ENCODE assay signal across 19 mouse cellular contexts in genomic region chr5:53401093-53401492, GRCm38 (mm10).
DNase-seq lines count a peak whose midpoint lies in the region; ATAC-seq and TF ChIP-seq lines count a peak whose summit lies in the region.
"Had no signal": no experiment of that assay in that cellular context is flagged by ENCODE, and none has a peak within 500 bp of the region (broad histone marks: within the 10 kb centered on the region; RNA-seq: fewer than 3 reads in every experiment).

No protein-coding gene starts in this region.

- TF ChIP-seq CTCF in hindbrain, postnatal 0 days (IDR thresholded peaks at IDR 0.05; ENCODE audit: low read depth): no peak

- H3K4me2 ChIP-seq in hindbrain, postnatal 0 days (ENCODE audit: low read depth, low read length): no peak overlapping the region
- H3K4me2 ChIP-seq in neural tube, embryonic 15.5 days: no peak overlapping the region
- H3K4me2 ChIP-seq: forebrain, embryonic 13.5 days; heart, embryonic 15.5 days; hindbrain, embryonic 12.5 days; limb, embryonic 12.5 days had no signal

- peak; percentile 71 for ATAC-seq in granulocyte monocyte progenitor cell, adult 5-6 weeks (replicated peaks; ENCODE audit: poor library complexity, severe bottlenecking)
- peak; percentile 67 for ATAC-seq in megakaryocyte progenitor cell, adult 5-6 weeks (replicated peaks; ENCODE audit: poor library complexity)
- no peak for ATAC-seq in hindbrain, postnatal 0 days
- ATAC-seq in neural tube, embryonic 15.5 days (ENCODE audit: low FRiP score): no peak
- ATAC-seq: forebrain, embryonic 13.5 days; intestine, postnatal 0 days had no signal

- intact Hi-C loops in gastrocnemius, postnatal 36 days (cut with DNase I): no loop called here

- 70% methylated on average over 4 of the region's 4 CpGs for WGBS in hindbrain, postnatal 0 days
- WGBS in neural tube, embryonic 15.5 days: 80% methylated on average over 4 of the region's 4 CpGs

- peak; percentile 34 for DNase-seq in gastrocnemius, adult 18-20 months (ENCODE audit: low spot score)
- DNase-seq in gastrocnemius, postnatal 36 days: no peak
- DNase-seq in CD4-positive helper T cell, adult 2 months (ENCODE audit: low read depth, low spot score): peak; percentile 84
- no peak for DNase-seq in hindbrain, postnatal 0 days (ENCODE audit: low spot score)
- DNase-seq in T-cell, adult 2 months (ENCODE audit: low spot score): no peak
- DNase-seq: cerebellum, postnatal 14 days; midbrain, embryonic 14.5 days; right cerebral cortex, postnatal 14 days; thymus, postnatal 14 days had no signal

- H3K36me3 ChIP-seq in hindbrain, postnatal 0 days (ENCODE audit: insufficient read depth, low read length): no peaks in the 10 kb centered on the region
- no peaks in the 10 kb centered on the region for H3K36me3 ChIP-seq in neural tube, embryonic 15.5 days
- H3K36me3 ChIP-seq: heart, embryonic 15.5 days; hindbrain, embryonic 12.5 days; limb, embryonic 12.5 days had no signal

- no peak overlapping the region for H3K4me3 ChIP-seq in hindbrain, postnatal 0 days (ENCODE audit: low read length)
- H3K4me3 ChIP-seq in neural tube, embryonic 15.5 days (replicated peaks): no peak overlapping the region
- H3K4me3 ChIP-seq: forebrain, embryonic 13.5 days; heart, adult 2 months; heart, embryonic 15.5 days; hindbrain, embryonic 12.5 days; limb, embryonic 12.5 days had no signal

- H3K27ac ChIP-seq in hindbrain, postnatal 0 days: no peak overlapping the region
- no peak overlapping the region for H3K27ac ChIP-seq in neural tube, embryonic 15.5 days (replicated peaks)
- H3K27ac ChIP-seq: forebrain, embryonic 13.5 days; heart, adult 2 months; heart, embryonic 15.5 days; hindbrain, embryonic 12.5 days; limb, embryonic 12.5 days; liver, embryonic 14.5 days had no signal

- no peak overlapping the region for H3K9ac ChIP-seq in hindbrain, postnatal 0 days (replicated peaks; ENCODE audit: low read length)
- no peak overlapping the region for H3K9ac ChIP-seq in neural tube, embryonic 15.5 days (replicated peaks)
- H3K9ac ChIP-seq: forebrain, embryonic 13.5 days; heart, embryonic 15.5 days; hindbrain, embryonic 12.5 days; limb, embryonic 12.5 days; liver, embryonic 14.5 days had no signal

- no peaks in the 10 kb centered on the region for H3K9me3 ChIP-seq in hindbrain, postnatal 0 days (ENCODE audit: low read length)
- H3K9me3 ChIP-seq in neural tube, embryonic 15.5 days (replicated peaks): no peaks in the 10 kb centered on the region
- H3K9me3 ChIP-seq: forebrain, embryonic 13.5 days; heart, embryonic 15.5 days; hindbrain, embryonic 12.5 days; limb, embryonic 12.5 days had no signal

- no peaks in the 10 kb centered on the region for H3K27me3 ChIP-seq in hindbrain, postnatal 0 days (ENCODE audit: insufficient read depth, low read length)
- H3K27me3 ChIP-seq in neural tube, embryonic 15.5 days (replicated peaks): no peaks in the 10 kb centered on the region
- H3K27me3 ChIP-seq: forebrain, embryonic 13.5 days; heart, embryonic 15.5 days; hindbrain, embryonic 12.5 days; limb, embryonic 12.5 days had no signal

- no peaks in the 10 kb centered on the region for H3K4me1 ChIP-seq in hindbrain, postnatal 0 days (ENCODE audit: insufficient read depth, low read length)
- H3K4me1 ChIP-seq in neural tube, embryonic 15.5 days: no peaks in the 10 kb centered on the region
- H3K4me1 ChIP-seq: forebrain, embryonic 13.5 days; heart, embryonic 15.5 days; hindbrain, embryonic 12.5 days; limb, embryonic 12.5 days had no signal

Comparison
In these comparisons a context has a peak if more than half of its experiments do, and no peak if none do; other contexts are left out.
1. DNase-seq: peak in gastrocnemius, adult 18-20 months (single experiment) and CD4-positive helper T cell, adult 2 months (single experiment); none in gastrocnemius, postnatal 36 days (0 of 2), hindbrain, postnatal 0 days (single experiment) and T-cell, adult 2 months (single experiment).
2. ATAC-seq: peak in granulocyte monocyte progenitor cell, adult 5-6 weeks (single experiment) and megakaryocyte progenitor cell, adult 5-6 weeks (single experiment); none in hindbrain, postnatal 0 days (single experiment) and neural tube, embryonic 15.5 days (single experiment).